Mouse (Mus musculus) small intestine, adult 2 months (tissue): ENCODE results near the gene Ccdc78.

Experiments used
- CTCF ChIP-seq: fragments of 200-500 bp; IDR thresholded peaks from 2 replicates; pipeline ENCODE4 v1.5.1; 2012; ENCODE audit warnings: low read depth, mild to moderate bottlenecking, control low read depth, inconsistent platforms, low read length, moderate library complexity, mixed read lengths; ENCODE audit not compliant: insufficient replicate concordance, insufficient read length; ENCODE audit errors: extremely low read depth
- POLR2A ChIP-seq: fragments of 200-500 bp; IDR thresholded peaks from 2 replicates; pipeline ENCODE4 v1.6.1; 2012; ENCODE audit warnings: low read depth, mild to moderate bottlenecking, control low read depth, inconsistent platforms, low read length, moderate library complexity

DNA sequence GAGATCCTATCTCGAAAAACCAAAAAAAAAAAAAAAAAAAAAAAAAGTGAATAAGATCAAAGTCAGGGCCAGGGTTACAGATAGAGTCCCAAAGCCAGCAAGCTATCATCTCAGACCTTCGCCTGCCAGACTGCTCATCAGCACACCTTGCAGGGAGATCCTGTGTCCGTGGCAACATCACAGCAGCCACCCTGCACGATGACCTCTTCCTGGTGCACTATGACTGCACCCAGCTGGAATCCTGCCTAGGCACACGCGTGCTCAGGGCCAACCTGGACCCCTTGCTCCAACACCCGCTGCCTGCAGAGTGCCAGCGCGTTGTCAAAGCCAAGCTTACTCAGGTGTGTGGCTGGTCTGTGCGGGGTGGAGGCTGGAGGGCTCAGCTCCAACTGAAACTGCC, 42.1 kb upstream of the Ccdc78 start:
- TF ChIP-seq CTCF (no peak), POLR2A (no peak)
